Mouse (Mus musculus) testis, postnatal 14 days (tissue): Measurements from ENCODE around the gene Psmd1.
"Not testable (repeated sequence)": the region's sequence is repeated elsewhere in the genome, so short reads cannot be mapped to it uniquely, and the experiment has no call there.

Experiments used
- DNase-seq: peaks from one replicate; pipeline ENCODE4 v3.0.0; 2021; ENCODE audit warnings: low spot score

The Psmd1 gene

DNA sequence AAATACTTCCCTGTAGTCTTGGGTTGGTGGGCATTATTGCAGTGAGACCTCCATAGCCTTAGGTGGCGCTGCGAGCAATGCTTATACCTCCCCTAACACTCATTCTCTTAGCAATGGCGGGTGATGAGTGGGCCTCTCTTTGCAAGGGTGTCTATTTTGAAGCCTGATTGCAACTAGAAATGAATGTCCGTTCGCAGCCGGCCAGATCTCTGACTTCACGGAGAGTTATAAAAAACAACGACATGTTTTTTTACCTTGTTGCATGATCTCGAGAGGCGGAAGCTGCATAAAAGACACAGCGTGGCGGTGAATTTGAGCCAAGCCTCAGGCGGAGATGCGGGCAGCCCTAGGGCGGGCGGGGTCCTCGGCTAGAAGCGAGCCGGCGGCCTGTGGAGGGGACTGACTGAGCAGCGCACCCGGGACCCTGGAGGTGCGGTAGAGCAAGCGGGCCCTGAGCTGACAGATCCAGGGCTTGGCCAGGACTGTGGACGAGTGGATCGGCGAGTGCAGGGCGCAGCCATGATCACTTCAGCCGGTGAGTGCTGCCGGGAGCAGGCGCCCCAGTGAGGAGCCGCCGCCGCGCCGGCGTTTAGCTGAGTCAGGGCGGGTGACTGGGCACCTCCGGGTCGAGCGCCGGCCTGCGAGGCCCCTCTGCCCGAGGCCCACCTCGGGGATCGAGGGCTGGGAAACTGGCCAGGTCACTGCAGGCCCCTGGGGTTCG lies at the start of gene Psmd1:
Gene Psmd1 (plus strand): TSS at position 117 of the 721 bp plus-strand sequence.
- peak; percentile 90 for DNase-seq

DNA sequence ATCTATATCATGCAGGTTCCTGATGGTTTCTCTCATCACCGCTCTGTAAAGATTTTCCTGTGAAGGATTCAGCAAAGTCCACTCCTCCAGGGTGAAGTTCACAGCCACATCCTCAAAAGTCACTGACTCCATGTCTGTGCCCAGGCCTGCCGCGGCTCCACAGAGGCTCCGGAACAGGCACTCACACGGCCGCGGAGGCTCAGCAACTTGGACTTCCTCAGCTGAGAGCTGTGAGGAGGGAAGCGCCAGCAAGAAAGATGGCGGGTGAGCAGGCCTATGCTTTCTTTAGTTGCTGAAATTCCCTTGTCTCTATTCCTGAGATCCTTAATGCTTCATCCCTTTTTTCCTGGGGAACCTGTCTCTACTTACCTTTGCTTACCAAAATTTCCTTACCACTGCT lies 48.4 kb upstream of the Psmd1 start:
- DNase-seq = not testable (repeated sequence)

DNA sequence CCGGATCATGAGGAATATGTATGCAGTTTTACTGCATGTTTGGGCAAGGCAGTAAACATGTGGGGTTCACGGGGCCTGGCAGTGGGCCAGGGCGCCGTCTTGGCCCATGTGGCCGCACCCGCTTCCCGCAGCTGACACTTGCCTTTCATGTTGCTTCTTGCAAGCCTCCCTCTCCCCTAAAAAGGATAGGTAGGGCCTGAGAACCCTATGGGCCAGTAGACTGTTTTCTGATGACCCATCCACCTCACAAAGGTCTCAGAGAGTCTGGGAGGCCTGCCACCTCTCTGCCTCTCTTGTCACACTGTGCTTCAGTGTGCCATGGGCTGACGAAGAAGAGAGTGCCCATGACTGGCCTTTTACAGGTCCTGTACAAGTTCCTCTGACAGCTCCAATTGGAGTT lies 47.7 kb upstream of the Psmd1 start, which contains the start of gene Spata3:
Gene Spata3 (plus strand): TSS at position 301 of the 400 bp plus-strand sequence.
- DNase-seq = no peak

GRCm38 (mm10) chr1:86018235-86019055 lies 45.7 kb upstream of the Psmd1 start:
- DNase-seq = no peak

DNA sequence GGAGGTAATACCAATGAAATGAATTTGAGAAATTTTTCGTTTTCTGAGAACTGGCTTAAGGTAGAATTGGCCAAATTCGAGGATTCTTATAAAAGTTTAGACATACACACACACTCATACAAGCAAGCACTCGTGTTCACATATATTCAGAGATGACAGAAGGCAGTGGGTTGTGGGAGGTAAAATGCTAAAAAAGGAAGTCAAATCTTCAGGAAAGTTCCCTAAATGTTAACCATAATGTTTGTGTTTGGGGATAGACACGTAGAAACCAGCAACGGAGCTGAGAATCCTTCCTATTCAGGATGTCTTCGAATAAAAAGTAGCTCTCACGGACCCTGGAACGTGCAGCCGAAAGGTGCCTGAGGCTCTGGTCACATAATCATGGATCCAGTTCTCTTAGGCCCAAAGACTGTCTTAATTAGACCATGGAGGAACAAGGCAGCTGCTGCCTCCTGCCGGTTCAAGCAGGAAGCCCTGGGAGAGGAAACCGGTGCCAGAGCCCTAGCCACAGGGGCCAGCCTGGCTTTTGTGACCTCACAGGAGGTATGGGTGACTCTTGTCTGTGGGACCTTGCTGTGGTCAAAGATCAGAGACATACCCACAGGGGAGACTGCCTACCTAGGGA lies 42.7 kb upstream of the Psmd1 start:
- DNase-seq = no peak

- DNase-seq = no peak
Observed at GRCm38 (mm10) chr1:86032273-86032987, 31.8 kb upstream of the Psmd1 start.

- no peak for DNase-seq
Observed at GRCm38 (mm10) chr1:86038191-86038951, 25.8 kb upstream of the Psmd1 start.

GRCm38 (mm10) chr1:86040131-86040530 lies 24.1 kb upstream of the Psmd1 start:
- no peak for DNase-seq

DNA sequence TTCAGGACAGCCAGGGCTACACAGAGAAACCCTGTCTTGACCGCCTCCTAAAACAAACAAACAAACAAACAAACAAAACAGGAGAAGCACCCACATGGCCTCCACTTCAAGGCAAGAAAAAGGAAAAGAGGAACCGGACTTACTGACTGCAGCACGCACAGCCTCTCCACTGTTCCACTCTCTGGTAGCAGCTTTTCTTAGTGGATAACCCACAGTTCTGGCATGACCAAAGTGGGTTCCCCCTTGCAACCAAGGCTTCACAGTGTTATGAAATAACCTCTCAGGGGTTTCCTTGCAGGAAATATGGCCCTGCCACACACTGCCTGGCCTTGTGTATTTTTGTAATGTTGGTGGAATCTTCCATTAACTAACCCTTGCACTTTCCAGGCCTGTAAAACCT lies 23.4 kb upstream of the Psmd1 start:
- DNase-seq = no peak

GRCm38 (mm10) chr1:86045056-86045455 lies 19.1 kb upstream of the Psmd1 start:
- no peak for DNase-seq

GRCm38 (mm10) chr1:86045848-86046805 lies 18.1 kb upstream of the Psmd1 start, which contains the start of gene 2810459M11Rik:
TSS of gene 2810459M11Rik (plus strand) at chr1:86045863.
- peak; percentile 30 for DNase-seq

GRCm38 (mm10) chr1:86046833-86047563 lies 17.2 kb upstream of the Psmd1 start:
- DNase-seq = no peak

GRCm38 (mm10) chr1:86048231-86048630 lies 16.0 kb upstream of the Psmd1 start:
- DNase-seq = no peak

DNA sequence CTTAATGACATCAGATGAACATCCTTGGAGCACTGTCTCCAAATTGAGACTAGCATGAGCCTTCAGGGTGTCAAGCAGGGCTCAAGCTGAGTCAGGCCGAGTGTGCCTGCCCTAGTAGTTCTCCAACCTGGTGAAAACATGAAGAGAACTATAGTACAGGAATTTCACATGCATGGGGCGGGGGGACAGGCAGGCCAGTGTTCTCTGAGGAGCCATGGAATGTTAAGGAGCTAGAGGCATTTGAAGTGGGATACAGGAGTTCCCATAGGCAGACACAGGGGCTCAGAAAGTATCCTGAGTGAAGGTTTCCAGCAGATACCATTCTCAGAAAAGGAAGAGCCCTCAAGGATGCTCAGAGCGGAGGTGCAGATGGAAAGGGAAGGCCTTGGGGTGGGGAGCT lies 15.4 kb upstream of the Psmd1 start:
- no peak for DNase-seq

GRCm38 (mm10) chr1:86053198-86053921 lies 10.8 kb upstream of the Psmd1 start:
- no peak for DNase-seq

- DNase-seq = no peak
Observed at GRCm38 (mm10) chr1:86054943-86055342, 9.2 kb upstream of the Psmd1 start.

GRCm38 (mm10) chr1:86056284-86056683 lies 7.9 kb upstream of the Psmd1 start:
- no peak for DNase-seq

GRCm38 (mm10) chr1:86058856-86059769 lies 5.1 kb upstream of the Psmd1 start:
- DNase-seq = peak; percentile 88
